ENCODE assay signal across 11 mouse cellular contexts in the genomic region with DNA sequence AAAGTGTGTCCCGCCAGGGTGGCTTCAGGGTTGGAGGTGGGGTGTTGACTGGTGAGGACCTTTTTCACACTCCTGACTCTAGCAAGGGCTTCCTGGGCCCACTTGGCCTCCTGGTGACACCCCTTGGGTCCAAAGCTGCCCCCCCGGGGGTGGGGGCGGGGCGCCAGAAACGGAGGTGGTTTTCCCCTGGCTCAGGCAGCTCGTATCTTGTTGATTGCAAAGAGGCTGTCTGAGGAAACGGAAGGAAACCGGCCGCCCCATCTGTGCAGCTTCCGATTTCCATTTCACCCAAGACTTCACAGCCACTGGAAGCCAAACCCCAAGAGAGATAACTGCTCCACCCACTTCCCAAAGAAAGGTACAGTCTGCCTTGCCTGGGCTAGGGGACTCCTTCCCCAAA. TPM values are rescaled to one million over a fixed set of nuclear protein-coding genes. Genes with fewer than 3 reads are reported as not detected.
DNase-seq lines count a peak whose midpoint lies in the region; ATAC-seq and TF ChIP-seq lines count a peak whose summit lies in the region.
"Had no signal": no experiment of that assay in that cellular context is flagged by ENCODE, and none has a peak within 500 bp of the region (broad histone marks: within the 10 kb centered on the region; RNA-seq: fewer than 3 reads in every experiment).

No protein-coding gene starts in this region.

- no peaks in the 10 kb centered on the region for H3K9me3 ChIP-seq in heart, postnatal 0 days (replicated peaks; ENCODE audit: control insufficient read depth, low read length)
- H3K9me3 ChIP-seq: limb, embryonic 13.5 days; neural tube, embryonic 15.5 days had no signal

- TF ChIP-seq CTCF in heart, postnatal 0 days (IDR thresholded peaks at IDR 0.05; ENCODE audit: low read depth): no peak

- H3K4me1 ChIP-seq in heart, postnatal 0 days (ENCODE audit: control insufficient read depth, insufficient read depth): peaks cover 8% of the 10 kb centered on the region

- no peak overlapping the region for H3K4me3 ChIP-seq in heart, postnatal 0 days (ENCODE audit: low read depth, low read length)
- H3K4me3 ChIP-seq: limb, embryonic 13.5 days; neural tube, embryonic 15.5 days had no signal

- no peaks in the 10 kb centered on the region for H3K27me3 ChIP-seq in heart, postnatal 0 days (ENCODE audit: control insufficient read depth, insufficient read depth, low read length)
- H3K27me3 ChIP-seq: neural tube, embryonic 15.5 days had no signal

- WGBS in heart, postnatal 0 days: 30% methylated on average over 10 of the region's 10 CpGs

- H3K9ac ChIP-seq in heart, postnatal 0 days (replicated peaks; ENCODE audit: low read depth, low read length): no peak overlapping the region
- H3K9ac ChIP-seq: limb, embryonic 13.5 days; neural tube, embryonic 15.5 days had no signal

- TF ChIP-seq EP300 in heart, postnatal 0 days (IDR thresholded peaks at IDR 0.05; ENCODE audit: low read depth): no peak

- no peak for DNase-seq in heart, postnatal 0 days (ENCODE audit: low spot score)
- DNase-seq in heart, postnatal 4 days: no peak
- DNase-seq in thymus, postnatal 25 days: peak; percentile 75
- DNase-seq in cerebellum, adult 18-20 months: no peak
- DNase-seq in cerebellum, adult 8-10 months: no peak
- DNase-seq in layer of hippocampus, postnatal 36 days: no peak

- H3K27ac ChIP-seq in heart, postnatal 0 days (ENCODE audit: low read depth): no peak overlapping the region
- H3K27ac ChIP-seq: limb, embryonic 13.5 days; neural tube, embryonic 15.5 days had no signal

- H3K4me2 ChIP-seq in heart, postnatal 0 days (ENCODE audit: low read depth, low read length): 0 out of 2 replicates have a peak overlapping the region, but pooled peaks have one; percentile 11
- H3K4me2 ChIP-seq: limb, embryonic 13.5 days; neural tube, embryonic 15.5 days had no signal

- no peak for ATAC-seq in heart, postnatal 0 days (ENCODE audit: insufficient read depth, low read depth)
- peak; percentile 84 for ATAC-seq in inflammation-experienced regulatory T-cells, adult 6 months
- ATAC-seq in megakaryocyte progenitor cell, adult 5-6 weeks (replicated peaks; ENCODE audit: poor library complexity): peak; percentile 33
- ATAC-seq: intestine, postnatal 0 days had no signal

- no peaks in the 10 kb centered on the region for H3K36me3 ChIP-seq in heart, postnatal 0 days (replicated peaks; ENCODE audit: control insufficient read depth, insufficient read depth, low read length)
- H3K36me3 ChIP-seq: limb, embryonic 13.5 days; neural tube, embryonic 15.5 days had no signal

RNA-seq across cellular contexts. Expression of a gene that starts 58.1 kb away (rescaled TPM):
- 2.0 TPM in 1 of 2 replicates, not detected in the other for total RNA-seq in heart, postnatal 0 days (2014; rRNA removed; ENCODE audit: low replicate concordance)
- 0.18 and 0.23 TPM in 2 replicates for polyA plus RNA-seq in heart, postnatal 0 days (2015; fragmentation: Nextera tagmentation; extraction: Ambion mirVana)
- under 1 TPM; 0.47 to 0.57 TPM for total RNA-seq in heart, postnatal 4 days (2021)
- polyA plus RNA-seq in inflammation-experienced regulatory T-cells, adult 6 months (2017; shearing (Covaris generic)): not detected
- total RNA-seq in megakaryocyte progenitor cell, adult 5-6 weeks (2015): 188 and 202 TPM in 2 replicates
- total RNA-seq in megakaryocyte progenitor cell, adult 5-6 weeks (2017): 286 and 295 TPM in 2 replicates
- not detected for total RNA-seq in layer of hippocampus, postnatal 36 days (2021)

Comparison
In these comparisons a context has a peak if more than half of its experiments do, and no peak if none do; other contexts are left out.
1. RNA of a gene that starts 58.1 kb away (total RNA-seq): 188 to 295 TPM in megakaryocyte progenitor cell, adult 5-6 weeks; 2.0 TPM in heart, postnatal 0 days, 0.47 to 0.57 TPM in heart, postnatal 4 days and not detected in layer of hippocampus, postnatal 36 days; every median in the first group is over 10 times any median in the second.